Comparison of ENCODE assay signal across 8 mouse cellular contexts in genomic region chr12:76670533-76671086, GRCm38 (mm10). TPM values are rescaled to one million over a fixed set of nuclear protein-coding genes. Genes with fewer than 3 reads are reported as not detected.
DNase-seq lines count a peak whose midpoint lies in the region; ATAC-seq and TF ChIP-seq lines count a peak whose summit lies in the region.

No protein-coding gene starts in this region.

- ATAC-seq in forebrain, embryonic 11.5 days (replicated peaks; ENCODE audit: low FRiP score): no peak
- no peak for ATAC-seq in forebrain, postnatal 0 days
- peak; percentile 52; the same call in 1 of the 2 replicates for ATAC-seq in lung, embryonic 15.5 days (ENCODE audit: borderline replicate concordance, extremely low read depth, low FRiP score, low TSS enrichment)

- H3K4me2 ChIP-seq in forebrain, embryonic 11.5 days (ENCODE audit: low read depth, low read length, severe bottlenecking): no peak overlapping the region
- no peak overlapping the region for H3K4me2 ChIP-seq in forebrain, postnatal 0 days (ENCODE audit: low read depth)
- H3K4me2 ChIP-seq in lung, embryonic 15.5 days: no peak overlapping the region; the same call in 1 of the 2 replicates

- no peaks in the 10 kb centered on the region for H3K9me3 ChIP-seq in forebrain, embryonic 11.5 days (ENCODE audit: control insufficient read depth, low read length)
- no peaks in the 10 kb centered on the region for H3K9me3 ChIP-seq in forebrain, postnatal 0 days (ENCODE audit: low read length)
- no peaks in the 10 kb centered on the region for H3K9me3 ChIP-seq in lung, embryonic 15.5 days
- H3K9me3 ChIP-seq in erythroblast, embryonic 14.5 days (ENCODE audit: control insufficient read depth, low read length): peaks cover 3% of the 10 kb centered on the region

- H3K4me3 ChIP-seq in forebrain, embryonic 11.5 days (ENCODE audit: low read depth, low read length): no peak overlapping the region
- no peak overlapping the region for H3K4me3 ChIP-seq in forebrain, postnatal 0 days (ENCODE audit: low read depth, low read length)
- no peak overlapping the region for H3K4me3 ChIP-seq in lung, embryonic 15.5 days
- H3K4me3 ChIP-seq in erythroblast, embryonic 14.5 days (replicated peaks): peak overlapping the region; percentile 50

- no peak for DNase-seq in forebrain, embryonic 11.5 days (ENCODE audit: low spot score)
- DNase-seq in forebrain, postnatal 0 days: no peak
- no peak for DNase-seq in lung, postnatal 14 days
- DNase-seq in spleen, postnatal 10 days (ENCODE audit: low spot score in 2 of 2): peak; percentile 64 to 74
- no peak for DNase-seq in adrenal gland, postnatal 10 days
- DNase-seq in thymus, adult 18-20 months: no peak

- H3K9ac ChIP-seq in forebrain, embryonic 11.5 days (ENCODE audit: low read length): no peak overlapping the region
- no peak overlapping the region for H3K9ac ChIP-seq in forebrain, postnatal 0 days
- H3K9ac ChIP-seq in lung, embryonic 15.5 days: no peak overlapping the region

- no peak for TF ChIP-seq CTCF in forebrain, postnatal 0 days (IDR thresholded peaks at IDR 0.05; ENCODE audit: low read depth)

- no peaks in the 10 kb centered on the region for H3K27me3 ChIP-seq in forebrain, embryonic 11.5 days (ENCODE audit: control insufficient read depth, insufficient read depth, low read length)
- no peaks in the 10 kb centered on the region for H3K27me3 ChIP-seq in forebrain, postnatal 0 days (ENCODE audit: insufficient read depth, low read length)
- no peaks in the 10 kb centered on the region for H3K27me3 ChIP-seq in lung, embryonic 15.5 days
- no peaks in the 10 kb centered on the region for H3K27me3 ChIP-seq in erythroblast, embryonic 14.5 days (ENCODE audit: control insufficient read depth)

- peaks cover 2% of the 10 kb centered on the region; the same call in 1 of the 2 replicates for H3K4me1 ChIP-seq in forebrain, embryonic 11.5 days (replicated peaks; ENCODE audit: control insufficient read depth, insufficient read depth, low read length)
- H3K4me1 ChIP-seq in forebrain, postnatal 0 days (ENCODE audit: insufficient read depth): no peaks in the 10 kb centered on the region
- peaks cover 16% of the 10 kb centered on the region for H3K4me1 ChIP-seq in lung, embryonic 15.5 days
- H3K4me1 ChIP-seq in erythroblast, embryonic 14.5 days (ENCODE audit: control insufficient read depth): peaks cover 97% of the 10 kb centered on the region

- 0 out of 2 replicates have a peak overlapping the region, but pooled peaks have one; percentile 3 for H3K27ac ChIP-seq in forebrain, embryonic 11.5 days (ENCODE audit: low read depth, low read length)
- H3K27ac ChIP-seq in forebrain, postnatal 0 days (ENCODE audit: low read depth, low read length): no peak overlapping the region
- no peak overlapping the region for H3K27ac ChIP-seq in lung, embryonic 15.5 days

- WGBS in forebrain, embryonic 11.5 days: 79% methylated on average over 13 of the region's 13 CpGs
- WGBS in forebrain, postnatal 0 days: 73% methylated on average over 13 of the region's 13 CpGs
- 34% methylated on average over 13 of the region's 13 CpGs for WGBS in lung, embryonic 15.5 days

- H3K36me3 ChIP-seq in forebrain, embryonic 11.5 days (ENCODE audit: control insufficient read depth, insufficient read depth, low read length): no peaks in the 10 kb centered on the region
- no peaks in the 10 kb centered on the region for H3K36me3 ChIP-seq in forebrain, postnatal 0 days (ENCODE audit: insufficient read depth)
- no peaks in the 10 kb centered on the region for H3K36me3 ChIP-seq in lung, embryonic 15.5 days
- peaks cover 94% of the 10 kb centered on the region for H3K36me3 ChIP-seq in erythroblast, embryonic 14.5 days (ENCODE audit: control insufficient read depth)

RNA-seq across cellular contexts. Expression of gene Sptb, which starts 39.7 kb away (rescaled TPM):
- 4.8 and 5.9 TPM in 2 replicates for polyA plus RNA-seq in forebrain, embryonic 11.5 days (2014; fragmentation: Nextera tagmentation; extraction: Ambion mirVana)
- total RNA-seq in forebrain, postnatal 0 days (2014; rRNA removed): 16.2 and 19.6 TPM in 2 replicates
- 2.3 and 3.0 TPM in 2 replicates for polyA plus RNA-seq in forebrain, postnatal 0 days (2015; fragmentation: Nextera tagmentation; extraction: Ambion mirVana)
- 0.91 and 1.2 TPM in 2 replicates for polyA plus RNA-seq in lung, embryonic 15.5 days (2015; fragmentation: Nextera tagmentation; extraction: Ambion mirVana)
- polyA plus RNA-seq in erythroblast, embryonic 14.5 days (2012): 192 and 204 TPM in 2 replicates
- total RNA-seq in adrenal gland, postnatal 10 days (2021): 10 to 100 TPM; 35.9 to 43.5 TPM

Comparison
In these comparisons a context has a peak if more than half of its experiments do, and no peak if none do; other contexts are left out.
1. DNase-seq: peak in spleen, postnatal 10 days (2 of 2); none in forebrain, embryonic 11.5 days (single experiment), forebrain, postnatal 0 days (single experiment), lung, postnatal 14 days (single experiment), adrenal gland, postnatal 10 days (single experiment) and thymus, adult 18-20 months (0 of 2).
2. RNA of gene Sptb, which starts 39.7 kb away (polyA plus RNA-seq): 192 to 204 TPM in erythroblast, embryonic 14.5 days; 4.8 to 5.9 TPM in forebrain, embryonic 11.5 days, 2.3 to 3.0 TPM in forebrain, postnatal 0 days and 0.91 to 1.2 TPM in lung, embryonic 15.5 days; every median in the first group is over 10 times any median in the second.